Mouse (Mus musculus) layer of hippocampus, postnatal 10 days (tissue): Measurements from ENCODE around the gene Gfpt2. TPM values are rescaled to one million over a fixed set of nuclear protein-coding genes. Genes with fewer than 3 reads are reported as not detected.
"Not testable (repeated sequence)": the region's sequence is repeated elsewhere in the genome, so short reads cannot be mapped to it uniquely, and the experiment has no call there.

Experiments
- DNase-seq, 2 experiments: peaks; one replicate each; pipeline ENCODE4 v3.0.0; 2021; ENCODE audit warnings: low spot score in 2 of 2
- long read RNA-seq: library from polyadenylated mRNA; stranded (forward); transcript quantifications from one replicate; pipeline ENCODE4 v2.0.0, GENCODE M21; 2023
- total RNA-seq, 2 experiments: library from RNA; stranded (reverse); gene quantifications; 2 replicates each; pipeline ENCODE4 v1.2.3; 2021

The Gfpt2 gene
- 1 to 10 TPM; 6.1 to 6.7 TPM for total RNA-seq
- long read RNA-seq, partial matches to known transcripts: 0 of 2 reads
- long read RNA-seq, other reads (novel, unspliced or antisense): 0 of 2 reads

- DNase-seq: peak; percentile 71 to 83
Measured at GRCm38 (mm10) chr11:49793619-49794341, at the start of gene Gfpt2. Gene Gfpt2 (plus strand): TSS chr11:49794178.

GRCm38 (mm10) chr11:49744981-49745380 is 49.0 kb upstream of the Gfpt2 start:
- DNase-seq: no peak

- DNase-seq: no peak
Measured at GRCm38 (mm10) chr11:49745839-49746238, 48.1 kb upstream of the Gfpt2 start.

GRCm38 (mm10) chr11:49746756-49747155 is 47.2 kb upstream of the Gfpt2 start:
- no peak for DNase-seq

- DNase-seq: no peak
Measured at GRCm38 (mm10) chr11:49754958-49755665, 38.9 kb upstream of the Gfpt2 start.

GRCm38 (mm10) chr11:49758096-49758495 is 35.9 kb upstream of the Gfpt2 start:
- DNase-seq: no peak

- DNase-seq: no peak
Measured at GRCm38 (mm10) chr11:49761130-49761529, 32.8 kb upstream of the Gfpt2 start.

- no peak for DNase-seq
Measured at GRCm38 (mm10) chr11:49763555-49763954, 30.4 kb upstream of the Gfpt2 start.

GRCm38 (mm10) chr11:49764023-49764422 is 30.0 kb upstream of the Gfpt2 start:
- DNase-seq: no peak

- peak in 1 of 2 experiments; percentile 14 for DNase-seq
Measured at GRCm38 (mm10) chr11:49764639-49765299, 29.2 kb upstream of the Gfpt2 start.

GRCm38 (mm10) chr11:49765377-49766136 is 28.4 kb upstream of the Gfpt2 start:
- no peak for DNase-seq

GRCm38 (mm10) chr11:49766137-49766411 is 27.9 kb upstream of the Gfpt2 start:
- DNase-seq: no peak

- DNase-seq: not testable (repeated sequence)
Measured at GRCm38 (mm10) chr11:49767497-49767896, 26.5 kb upstream of the Gfpt2 start.

- no peak for DNase-seq
Measured at GRCm38 (mm10) chr11:49768781-49769180, 25.2 kb upstream of the Gfpt2 start.

GRCm38 (mm10) chr11:49770676-49771550 is 23.1 kb upstream of the Gfpt2 start:
- no peak for DNase-seq

- no peak for DNase-seq
Measured at GRCm38 (mm10) chr11:49772251-49772650, 21.7 kb upstream of the Gfpt2 start.

GRCm38 (mm10) chr11:49774894-49775293 is 19.1 kb upstream of the Gfpt2 start:
- no peak for DNase-seq

- no peak for DNase-seq
Measured at GRCm38 (mm10) chr11:49778844-49779243, 15.1 kb upstream of the Gfpt2 start.

GRCm38 (mm10) chr11:49780161-49780817 is 13.7 kb upstream of the Gfpt2 start:
- no peak for DNase-seq

- no peak for DNase-seq
Measured at GRCm38 (mm10) chr11:49781833-49782399, 12.1 kb upstream of the Gfpt2 start.
